Mouse (Mus musculus): Measurements from ENCODE around the gene Tgfbr3l.

DNA sequence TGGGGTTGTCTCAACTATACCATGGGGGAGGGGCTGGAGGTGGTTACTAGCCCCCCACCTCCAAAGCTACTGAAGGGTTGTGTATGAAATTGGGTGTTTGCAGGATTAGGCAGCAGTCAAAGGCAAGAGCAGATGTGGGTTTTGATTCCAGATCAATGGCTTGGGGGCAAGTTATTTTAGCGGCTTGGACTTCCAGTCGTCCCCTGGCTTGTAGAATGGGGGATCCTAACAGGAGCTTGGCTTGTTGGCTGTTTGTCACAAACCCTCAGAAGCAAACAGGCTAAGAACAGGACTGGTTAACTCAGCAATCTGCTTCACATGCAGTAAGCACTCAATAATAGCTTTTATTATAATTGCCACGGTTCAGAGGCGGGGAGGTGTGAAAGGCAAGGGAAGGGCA is 9.3 kb downstream of the Tgfbr3l start:
- TF ChIP-seq CTCF (IDR thresholded peaks at IDR 0.05; ENCODE audit: borderline replicate concordance, control insufficient read depth, extremely low read depth, insufficient read depth, low read length, poor library complexity) (no peak), POLR2A (IDR thresholded peaks at IDR 0.05; ENCODE audit: control insufficient read depth, extremely low read depth, insufficient read depth, low read length, poor library complexity) (no peak)

Data from thymus, adult 2 months (tissue).